Mouse (Mus musculus) c-Kit-negative CD71-positive TER-119-positive erythroid progenitor cells, embryonic 14.5 days (primary cell): Measurements from ENCODE around the gene Vcam1.

Experiments used
- DNase-seq: peaks from one replicate; pipeline ENCODE4 v3.0.0-alpha.2; 2013; ENCODE audit warnings: low read depth, low spot score

Vcam1 gene

DNA sequence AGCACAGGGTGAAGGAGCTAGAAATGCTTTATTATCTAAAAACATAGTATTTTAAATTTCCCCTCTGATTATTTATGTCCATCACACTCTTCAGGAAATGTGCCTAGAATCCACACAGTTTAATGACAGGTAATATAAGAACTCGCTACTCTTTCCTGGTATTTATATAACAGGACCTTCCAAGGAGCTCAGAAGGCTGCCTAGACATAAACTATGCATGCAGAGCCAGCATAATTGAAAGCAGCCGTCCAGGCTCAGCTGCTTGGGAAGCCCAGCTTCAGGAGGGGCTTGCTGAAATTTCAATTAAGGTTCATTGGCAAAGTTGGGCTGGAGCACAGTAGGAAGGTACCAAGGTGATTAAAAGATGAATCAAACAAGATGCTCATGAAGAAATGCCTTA, 2.2 kb downstream of the Vcam1 start:
- DNase-seq, result no peak

DNA sequence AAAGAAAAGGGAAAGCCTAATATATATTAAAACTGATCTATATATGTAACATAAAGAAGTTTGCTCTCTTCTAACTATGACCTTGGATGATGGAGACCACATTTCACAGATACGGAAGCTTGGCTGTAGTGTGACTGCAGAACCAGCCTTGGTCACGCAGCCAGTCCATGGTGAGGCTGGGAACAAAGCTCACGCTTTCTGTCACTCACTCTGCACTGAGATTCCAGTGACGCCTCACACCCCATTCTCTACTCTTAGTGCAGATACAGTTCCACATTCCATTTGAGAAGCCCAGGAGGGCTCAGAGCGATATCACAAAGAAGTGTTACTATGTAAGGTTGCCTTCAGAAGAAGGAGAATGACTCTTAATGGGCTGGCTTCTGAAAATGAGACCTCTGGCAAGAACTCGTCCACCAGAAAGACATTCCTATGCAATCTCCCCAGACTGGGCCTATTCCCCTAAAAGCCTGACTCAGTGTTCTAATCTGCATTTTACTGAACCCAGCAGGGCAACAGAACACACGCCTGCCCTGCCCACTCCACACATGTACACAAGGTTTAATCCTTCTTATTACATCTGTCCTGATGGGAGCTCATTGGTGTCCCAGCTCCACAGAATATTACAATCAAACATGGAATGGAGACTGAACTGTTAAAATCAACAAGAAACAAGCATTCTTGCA, 2.8 kb downstream of the Vcam1 start:
- no peak for DNase-seq

- no peak for DNase-seq
Observed at GRCm38 (mm10) chr3:116126070-116126469, 3.4 kb downstream of the Vcam1 start.

DNA sequence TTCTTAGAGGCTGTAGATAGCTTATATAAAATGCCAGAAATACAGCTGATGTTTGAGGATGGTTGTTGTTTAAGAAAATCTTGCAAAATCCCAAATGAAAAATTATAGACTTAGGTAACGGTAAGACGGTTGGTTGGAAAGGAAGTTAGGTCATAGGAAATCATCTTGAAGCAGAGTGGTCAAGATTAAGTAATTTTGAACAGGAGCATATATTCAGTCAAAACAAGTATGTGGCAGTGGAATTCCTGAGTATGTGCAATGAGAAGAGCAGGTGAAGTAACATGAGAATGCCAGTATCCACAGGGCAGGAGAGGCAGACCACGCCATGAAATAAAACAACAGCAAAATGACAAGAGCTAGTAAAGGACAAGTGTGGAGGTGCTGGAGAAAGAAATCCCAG, 5.7 kb downstream of the Vcam1 start:
- no peak for DNase-seq

- no peak for DNase-seq
Observed at GRCm38 (mm10) chr3:116122696-116123095, 6.8 kb downstream of the Vcam1 start.

- DNase-seq, result no peak
Observed at GRCm38 (mm10) chr3:116121026-116121425, 8.5 kb downstream of the Vcam1 start.

DNA sequence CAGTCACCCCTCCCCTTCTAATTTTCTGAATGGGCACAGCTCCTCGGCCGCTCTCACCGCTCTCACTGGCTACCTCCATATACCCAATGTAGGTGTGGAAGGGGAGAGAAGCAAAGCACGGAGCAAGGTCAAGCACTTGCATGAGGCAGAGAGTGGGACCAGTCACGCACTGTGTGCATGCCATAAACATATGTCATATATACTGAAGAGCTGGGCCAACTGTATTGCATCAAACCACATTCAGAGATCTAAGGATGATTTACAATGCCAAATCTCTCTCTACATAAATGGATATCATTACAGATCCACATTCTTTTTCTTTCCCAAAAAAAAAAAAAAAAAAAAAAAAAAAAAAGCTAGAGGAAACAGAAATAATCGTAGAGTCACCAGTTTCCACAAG, 9.1 kb downstream of the Vcam1 start:
- no peak for DNase-seq

GRCm38 (mm10) chr3:116119162-116119561, 10.3 kb downstream of the Vcam1 start:
- no peak for DNase-seq

DNA sequence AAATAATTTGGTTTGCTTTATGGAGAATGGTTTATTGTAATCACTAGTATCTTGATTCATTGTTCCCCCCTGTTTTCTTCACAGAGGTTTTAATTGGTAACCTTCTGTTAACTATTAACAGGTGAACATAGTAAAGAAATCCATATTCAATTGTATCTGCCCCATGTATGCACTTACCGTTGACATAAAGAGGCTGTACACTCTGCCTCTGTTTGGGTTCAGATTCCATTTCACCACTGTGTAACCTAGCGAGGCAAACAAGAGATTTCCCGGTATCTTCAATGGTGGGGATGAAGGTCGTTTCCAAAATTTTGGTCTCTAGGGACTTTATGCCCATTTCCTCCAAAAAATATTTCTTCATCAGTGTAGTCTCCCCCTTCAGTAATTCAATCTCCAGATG, 12.4 kb downstream of the Vcam1 start:
- DNase-seq, result no peak

GRCm38 (mm10) chr3:116114249-116115188, 15.0 kb downstream of the Vcam1 start:
- DNase-seq, result no peak

GRCm38 (mm10) chr3:116113443-116114241, 15.8 kb downstream of the Vcam1 start:
- no peak for DNase-seq

DNA sequence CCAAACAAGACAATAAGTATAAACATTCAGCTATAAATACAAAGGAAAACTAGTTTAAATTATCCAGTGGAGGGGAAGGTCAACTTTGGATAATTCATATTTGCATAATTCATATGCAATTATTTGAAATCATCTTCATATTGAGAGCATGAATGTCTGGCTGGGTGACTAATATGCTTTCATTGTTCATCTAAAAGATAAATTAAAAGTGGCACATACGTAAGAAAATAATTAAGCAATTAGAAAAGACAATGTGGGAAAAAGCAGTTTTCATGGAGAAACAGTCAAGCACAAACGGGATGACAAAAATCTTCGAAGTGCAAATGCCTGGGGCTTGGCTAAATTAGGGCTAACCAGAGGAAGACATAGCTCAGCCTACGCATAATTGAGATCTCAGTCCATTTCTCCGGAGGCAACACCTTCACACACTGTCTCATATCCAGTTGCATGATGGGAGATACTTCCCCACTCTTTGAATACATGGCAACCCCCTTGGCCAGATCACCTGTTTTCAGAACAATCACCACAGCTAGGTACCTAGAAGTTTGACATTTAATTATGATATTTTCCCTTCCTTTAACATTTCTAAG, 16.6 kb downstream of the Vcam1 start:
- no peak for DNase-seq

GRCm38 (mm10) chr3:116105713-116106112, 23.8 kb downstream of the Vcam1 start:
- DNase-seq, result no peak

DNA sequence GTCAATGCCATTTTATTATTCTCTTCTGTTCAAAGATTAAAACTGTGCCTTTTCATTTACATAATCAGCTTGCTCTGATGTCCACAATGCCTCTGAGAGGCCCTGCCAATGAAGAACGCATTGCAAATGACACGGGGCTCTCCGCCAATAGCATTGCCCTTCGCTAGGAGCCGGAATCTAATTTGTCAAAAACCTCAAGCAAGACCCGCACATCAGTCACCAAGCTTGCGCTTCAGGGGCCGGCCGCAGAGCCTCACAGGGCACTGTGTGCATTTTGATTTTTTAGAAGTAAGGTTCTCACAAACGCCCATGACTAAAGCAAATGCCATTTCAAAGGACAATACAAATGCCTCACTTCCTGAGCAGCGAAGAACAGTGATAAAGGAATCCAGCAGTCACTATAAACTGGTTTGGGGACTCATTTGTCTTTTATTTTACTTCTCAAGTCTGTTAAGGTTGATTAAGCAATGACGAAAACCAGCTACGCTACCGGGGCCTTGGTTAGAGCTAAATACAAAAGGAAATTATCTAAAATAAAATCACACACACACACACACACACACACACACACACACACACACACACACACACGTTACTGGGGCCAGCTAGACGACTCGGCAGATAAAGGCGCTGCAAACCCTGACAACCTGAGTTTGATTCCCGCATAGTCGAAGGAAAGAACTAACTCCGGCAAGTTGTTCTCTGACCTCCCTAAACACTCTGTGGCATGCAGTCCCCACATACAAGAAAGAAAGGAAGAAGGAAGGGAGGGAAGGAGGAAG, 24.4 kb downstream of the Vcam1 start:
- DNase-seq, result no peak

GRCm38 (mm10) chr3:116104270-116104669, 25.2 kb downstream of the Vcam1 start:
- no peak for DNase-seq

DNA sequence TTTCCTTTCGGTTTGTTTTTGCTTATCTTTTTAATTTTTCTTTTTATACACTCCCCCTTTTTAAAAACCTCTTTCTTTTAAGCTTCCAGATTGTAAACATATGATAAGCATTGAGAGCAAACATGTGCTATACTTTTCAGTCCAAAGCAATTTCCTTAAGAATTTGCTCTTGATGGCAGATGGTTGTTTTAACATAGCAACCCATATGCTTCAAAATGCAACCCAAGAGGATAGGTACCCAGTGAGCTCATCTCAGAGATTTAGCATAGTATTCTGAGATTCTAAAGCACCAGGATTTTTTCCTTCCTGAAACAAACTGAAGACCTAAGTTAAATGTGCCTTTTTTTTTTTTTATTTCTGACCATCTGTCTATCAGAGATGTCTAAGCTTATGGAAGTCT, 28.6 kb downstream of the Vcam1 start:
- DNase-seq, result no peak

- DNase-seq, result no peak
Observed at GRCm38 (mm10) chr3:116095934-116096333, 33.6 kb downstream of the Vcam1 start.

DNA sequence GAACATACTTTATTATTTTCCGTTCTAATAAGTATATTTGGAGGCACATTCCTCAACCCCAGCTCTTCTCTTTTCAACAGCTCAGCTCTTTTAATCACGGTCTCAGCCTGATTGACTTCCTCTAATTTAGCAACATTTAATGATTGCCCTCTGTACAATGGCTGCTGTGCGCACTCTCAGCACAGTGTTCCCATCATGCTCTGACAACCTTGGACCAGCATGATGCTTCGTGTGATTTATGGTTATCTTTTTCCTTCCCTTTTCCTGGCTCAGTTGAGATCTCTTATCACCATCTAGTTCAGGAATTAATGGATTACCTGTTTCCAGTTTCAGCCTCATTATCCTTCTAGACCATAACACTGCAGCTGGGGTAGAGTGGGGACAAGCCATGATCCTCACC, 34.2 kb downstream of the Vcam1 start:
- DNase-seq, result no peak

- no peak for DNase-seq
Observed at GRCm38 (mm10) chr3:116094886-116095285, 34.6 kb downstream of the Vcam1 start.

DNA sequence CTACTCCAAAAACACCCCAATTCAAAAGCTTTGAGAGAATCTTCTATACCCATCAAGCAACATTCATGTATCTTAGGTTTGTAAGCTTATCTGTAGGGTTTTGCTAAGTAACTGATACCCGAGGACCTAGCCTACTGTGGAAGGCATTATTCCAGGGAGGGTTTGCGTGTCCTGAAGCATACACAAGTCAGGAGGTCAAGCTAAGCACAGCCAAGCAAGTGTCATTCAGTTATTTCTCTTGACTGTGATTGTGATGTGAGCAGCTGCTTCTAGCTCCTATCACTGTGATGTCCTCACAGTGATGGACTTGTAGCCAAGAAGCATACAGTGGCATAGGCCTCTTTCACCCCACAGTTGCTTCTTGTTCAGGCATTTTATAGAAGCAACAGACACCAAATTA, 35.2 kb downstream of the Vcam1 start:
- DNase-seq, result no peak

GRCm38 (mm10) chr3:116092547-116092946, 36.9 kb downstream of the Vcam1 start:
- DNase-seq, result no peak
